In the genomic region with DNA sequence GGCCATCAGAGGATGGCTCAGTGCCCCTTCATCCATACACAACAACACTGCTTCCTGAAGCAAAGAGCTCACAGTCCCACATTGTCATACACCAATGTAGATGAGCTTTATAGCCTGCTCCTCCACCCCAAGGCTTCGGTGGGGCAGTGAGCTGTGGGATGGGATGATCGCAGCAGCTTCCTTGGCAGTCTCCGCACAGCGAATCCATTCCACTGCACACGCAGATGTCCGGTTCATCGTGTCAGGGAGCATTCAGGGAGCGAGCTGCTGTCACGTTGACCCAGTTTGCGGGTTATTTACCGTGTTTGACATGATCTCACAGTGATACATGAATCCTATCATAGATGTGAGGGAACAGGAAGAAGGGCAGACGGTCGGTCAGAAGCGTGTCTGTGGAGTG, we compare ENCODE assay signal across 23 mouse cellular contexts.
"Had no signal": no experiment of that assay in that cellular context is flagged by ENCODE, and none has a peak within 500 bp of the region (broad histone marks: within the 10 kb centered on the region; RNA-seq: fewer than 3 reads in every experiment).

No protein-coding gene starts in this region.

- H3K4me1 ChIP-seq: limb, embryonic 12.5 days; limb, embryonic 15.5 days; neural tube, embryonic 13.5 days had no signal

- ATAC-seq: intestine, embryonic 16.5 days; liver, postnatal 0 days; lung, postnatal 0 days had no signal

- H3K4me2 ChIP-seq: limb, embryonic 12.5 days; limb, embryonic 15.5 days; liver, embryonic 11.5 days; lung, embryonic 14.5 days; midbrain, embryonic 11.5 days; neural tube, embryonic 13.5 days had no signal

- H3K27me3 ChIP-seq: limb, embryonic 15.5 days; neural tube, embryonic 13.5 days had no signal

- H3K9ac ChIP-seq: limb, embryonic 12.5 days; limb, embryonic 15.5 days; liver, embryonic 14.5 days; liver, postnatal 0 days; lung, embryonic 14.5 days; neural tube, embryonic 13.5 days had no signal

- H3K4me3 ChIP-seq: limb, embryonic 12.5 days; limb, embryonic 15.5 days; myocyte; neural tube, embryonic 13.5 days had no signal

- DNase-seq: kidney, adult 18-20 months; kidney, adult 9 months; kidney, postnatal 14 days; kidney, postnatal 4 days; liver, postnatal 0 days; lung, embryonic 14.5 days; midbrain, embryonic 14.5 days; right cerebral cortex, adult 18-20 months; right cerebral cortex, postnatal 14 days; right cerebral cortex, postnatal 4 days; thymus, adult 2 months; thymus, postnatal 14 days had no signal

- H3K27ac ChIP-seq: limb, embryonic 12.5 days; limb, embryonic 15.5 days; liver, embryonic 14.5 days; macrophage; neural tube, embryonic 13.5 days; stomach, postnatal 0 days had no signal

- H3K9me3 ChIP-seq: limb, embryonic 15.5 days; neural tube, embryonic 13.5 days had no signal
